Mouse (Mus musculus): ENCODE data around the gene Ankrd28. TPM values are rescaled to one million over a fixed set of nuclear protein-coding genes. Genes with fewer than 3 reads are reported as not detected.

Gene Ankrd28
- total RNA-seq, 1 experiment from 2014 or later = 9.9 TPM

DNA sequence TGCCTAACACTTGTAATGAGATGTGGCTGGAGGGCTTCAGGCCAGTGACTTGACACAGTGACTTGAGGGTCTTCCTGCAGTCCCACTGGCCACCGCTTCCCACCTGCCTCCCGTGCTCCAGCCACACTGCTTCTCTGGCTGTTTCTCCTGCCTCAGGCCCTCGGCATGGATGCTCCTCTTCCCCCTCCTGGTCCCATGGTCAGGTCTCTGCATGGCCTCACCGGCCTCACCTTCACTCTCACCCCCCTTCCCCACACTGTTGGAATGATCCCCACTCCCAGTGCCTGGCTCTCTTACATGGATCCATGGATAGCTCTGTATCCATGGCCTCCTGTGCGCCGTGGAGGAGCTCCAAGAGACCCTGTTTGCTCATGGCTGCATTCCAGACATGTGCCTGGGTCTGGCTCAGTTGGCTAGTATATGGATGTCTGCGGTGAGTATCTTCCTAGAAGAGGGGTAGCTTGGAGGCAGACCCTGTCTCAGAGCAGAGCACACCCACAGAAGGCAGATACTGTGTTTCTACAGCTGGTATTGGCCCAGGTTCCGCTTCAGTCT lies 172.2 kb downstream of the Ankrd28 start:
- no peak for ATAC-seq (replicated peaks; ENCODE audit: insufficient number of reproducible peaks, low FRiP score, low TSS enrichment, poor library complexity, severe bottlenecking)

DNA sequence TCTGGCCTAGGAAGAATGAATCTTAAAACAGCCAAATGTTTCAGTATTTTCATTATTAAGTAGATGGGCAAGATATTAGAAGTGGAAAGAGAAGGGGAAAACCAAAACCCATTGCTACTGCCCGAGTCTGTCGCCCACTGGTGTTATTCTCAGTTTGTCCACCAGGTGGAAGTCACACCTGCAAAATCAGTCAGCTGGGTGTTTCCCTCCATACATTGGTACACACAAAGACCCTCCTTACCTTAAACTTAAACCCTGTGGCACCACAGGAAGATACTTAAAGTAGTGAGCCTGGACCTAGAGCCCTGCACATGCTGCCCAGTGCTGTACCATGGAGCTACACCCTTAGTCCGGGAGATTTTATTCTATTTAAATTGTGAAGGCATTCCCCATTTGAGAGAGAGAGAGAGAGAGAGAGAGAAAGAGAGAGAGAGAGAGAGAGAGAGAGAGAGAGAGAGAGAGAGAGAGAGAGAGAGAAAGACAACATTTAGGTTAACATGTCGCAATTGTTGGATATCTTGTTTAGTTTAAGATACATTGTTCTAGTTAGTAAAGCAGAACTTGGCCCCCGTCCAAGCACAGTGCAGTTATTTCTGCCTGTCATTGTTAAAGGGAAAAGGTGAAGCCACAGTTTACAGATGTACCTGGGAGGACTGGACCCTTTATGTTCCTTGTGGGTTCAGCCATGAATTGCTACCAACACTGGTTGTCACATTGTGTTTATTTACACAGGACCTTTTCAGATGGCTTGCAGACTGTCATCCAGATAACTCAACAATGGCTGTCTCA lies 173.4 kb downstream of the Ankrd28 start:
- ATAC-seq (replicated peaks; ENCODE audit: insufficient number of reproducible peaks, low FRiP score, low TSS enrichment, poor library complexity, severe bottlenecking) = peak; percentile 43; the same call in 1 of the 2 replicates

DNA sequence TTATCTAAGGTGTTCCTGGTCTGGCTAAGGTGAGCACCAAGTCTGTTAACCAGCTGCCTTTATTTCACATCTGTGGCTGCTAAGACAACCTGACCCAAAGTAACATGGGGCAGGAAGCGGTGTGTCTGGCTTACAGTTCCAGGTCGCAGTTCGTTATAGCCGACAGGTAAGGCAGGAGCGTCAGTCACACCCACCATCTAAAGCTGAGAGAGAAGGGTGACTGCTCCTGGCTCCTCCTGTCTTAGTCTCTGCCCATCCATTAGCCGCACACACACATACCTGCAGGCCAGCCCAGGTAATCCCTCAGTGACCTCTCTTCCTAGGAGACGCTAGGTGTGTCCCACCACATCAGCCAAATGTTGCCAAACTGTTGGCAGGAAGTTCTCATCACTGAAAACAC lies 174.1 kb downstream of the Ankrd28 start:
- ATAC-seq (replicated peaks; ENCODE audit: insufficient number of reproducible peaks, low FRiP score, low TSS enrichment, poor library complexity, severe bottlenecking) = no peak

DNA sequence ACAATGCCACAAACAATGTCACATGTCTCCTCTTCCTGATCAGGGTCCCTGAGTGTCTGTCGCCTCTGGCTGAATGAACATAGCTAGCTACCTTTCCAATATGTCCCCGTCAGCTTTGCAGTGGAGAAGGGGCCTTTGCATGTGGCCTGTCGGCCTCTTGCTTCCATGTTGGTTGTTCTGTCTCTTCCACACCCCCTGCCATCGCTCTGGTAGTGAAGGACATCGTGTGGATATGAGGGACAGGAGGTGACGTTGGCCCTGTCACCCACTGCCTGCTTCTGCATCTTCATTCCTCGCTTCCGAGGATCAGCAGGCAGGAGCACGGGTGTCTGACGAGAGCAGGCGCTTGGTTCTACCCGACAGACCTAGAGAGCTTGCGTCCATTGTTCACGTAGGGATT lies 175.0 kb downstream of the Ankrd28 start:
- ATAC-seq (replicated peaks; ENCODE audit: insufficient number of reproducible peaks, low FRiP score, low TSS enrichment, poor library complexity, severe bottlenecking) = no peak

DNA sequence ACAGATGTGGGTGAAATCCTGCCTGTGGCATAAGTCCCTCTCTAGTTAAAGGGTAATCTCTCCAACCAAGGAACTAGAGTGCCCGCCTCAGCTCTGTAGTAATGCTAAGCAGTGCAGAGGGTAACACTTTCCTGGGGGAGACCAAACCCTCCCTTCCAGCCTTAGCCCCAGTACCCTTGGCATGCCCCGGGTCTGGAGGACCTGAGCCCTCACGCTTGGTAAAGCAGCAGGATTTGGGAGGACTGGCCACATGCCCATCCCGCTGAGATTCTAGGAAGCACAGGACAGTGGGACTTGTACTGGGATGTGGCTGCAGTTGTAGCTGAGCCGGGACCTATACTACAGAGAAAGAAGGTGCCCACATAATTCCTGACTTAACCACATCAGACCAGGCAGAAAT lies 175.6 kb downstream of the Ankrd28 start:
- ATAC-seq (replicated peaks; ENCODE audit: insufficient number of reproducible peaks, low FRiP score, low TSS enrichment, poor library complexity, severe bottlenecking) = no peak

DNA sequence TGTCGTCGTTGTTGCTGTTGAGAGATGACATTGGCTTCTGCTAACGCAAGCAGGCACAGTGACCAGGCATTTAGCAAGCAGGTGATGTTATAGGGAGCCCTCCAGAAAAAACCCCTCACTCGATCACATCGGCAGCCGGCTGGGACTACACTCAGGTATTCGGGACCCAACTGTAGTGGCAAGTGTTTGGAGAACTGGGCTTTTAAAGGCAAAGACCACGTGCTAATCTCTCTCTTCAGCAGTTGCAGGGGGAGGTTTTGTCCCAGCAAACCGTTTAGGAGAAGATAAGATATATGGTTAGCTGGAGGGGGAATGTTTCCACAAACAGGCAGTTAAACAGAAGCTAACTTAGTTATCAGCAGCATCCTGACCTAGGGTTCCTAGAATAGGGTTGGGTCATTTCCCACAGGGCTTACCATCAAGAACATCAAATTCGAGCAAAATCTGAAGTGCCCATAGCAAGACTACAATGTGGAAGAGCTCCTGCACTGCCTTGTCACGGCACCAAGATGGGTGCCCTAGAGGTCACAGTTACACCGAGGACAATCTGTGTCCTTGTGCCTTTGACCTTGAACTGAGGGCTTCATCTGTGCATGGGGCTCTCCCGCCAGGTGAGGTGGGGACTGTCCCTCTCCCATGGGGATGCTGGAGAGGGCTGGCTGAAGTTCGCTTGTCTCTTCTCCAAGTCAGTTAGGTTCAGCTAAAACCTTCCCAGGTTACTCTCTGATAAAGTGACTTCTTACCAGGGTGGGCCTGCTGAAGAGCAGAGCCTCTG lies 177.2 kb downstream of the Ankrd28 start:
- no peak for ATAC-seq (replicated peaks; ENCODE audit: insufficient number of reproducible peaks, low FRiP score, low TSS enrichment, poor library complexity, severe bottlenecking)

DNA sequence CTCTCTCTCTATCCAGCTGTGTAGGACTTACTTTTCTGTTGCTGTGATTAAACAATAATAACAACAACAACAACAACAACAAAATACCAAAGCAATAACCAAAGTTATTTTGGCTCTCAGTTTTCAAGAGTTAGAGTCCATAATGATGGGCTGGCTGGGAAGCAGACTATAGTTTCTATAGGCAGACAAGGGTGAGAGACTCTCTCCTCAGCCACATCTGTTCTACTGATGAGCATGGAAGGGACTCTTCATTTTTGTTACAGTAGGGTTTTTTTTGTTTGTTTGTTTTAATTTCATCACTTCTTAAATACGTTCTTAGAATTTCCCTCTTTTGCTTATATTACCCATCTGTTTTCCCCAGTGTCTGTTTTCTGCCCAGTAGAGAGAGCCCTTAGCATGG lies 177.8 kb downstream of the Ankrd28 start:
- ATAC-seq (replicated peaks; ENCODE audit: insufficient number of reproducible peaks, low FRiP score, low TSS enrichment, poor library complexity, severe bottlenecking) = no peak

DNA sequence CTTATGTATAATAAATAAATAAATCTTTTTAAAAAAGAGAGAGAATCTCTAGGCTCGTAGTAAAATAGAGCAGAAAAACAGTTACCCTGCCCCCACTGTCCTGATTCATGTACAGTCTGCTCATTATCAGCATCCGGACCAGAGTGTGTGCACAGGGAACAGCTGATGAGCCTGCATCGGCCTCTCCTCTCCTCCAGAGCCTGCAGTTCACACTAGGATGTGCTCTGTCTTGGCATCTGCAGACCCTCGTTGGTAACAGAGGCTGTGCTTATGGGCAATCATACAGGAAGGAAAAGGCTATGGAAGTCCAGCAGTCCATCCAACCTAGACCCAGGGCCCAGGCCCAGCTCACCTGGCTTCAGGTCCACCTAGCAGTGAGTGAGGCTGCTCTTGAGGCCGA lies 178.3 kb downstream of the Ankrd28 start:
- ATAC-seq (replicated peaks; ENCODE audit: insufficient number of reproducible peaks, low FRiP score, low TSS enrichment, poor library complexity, severe bottlenecking) = no peak

DNA sequence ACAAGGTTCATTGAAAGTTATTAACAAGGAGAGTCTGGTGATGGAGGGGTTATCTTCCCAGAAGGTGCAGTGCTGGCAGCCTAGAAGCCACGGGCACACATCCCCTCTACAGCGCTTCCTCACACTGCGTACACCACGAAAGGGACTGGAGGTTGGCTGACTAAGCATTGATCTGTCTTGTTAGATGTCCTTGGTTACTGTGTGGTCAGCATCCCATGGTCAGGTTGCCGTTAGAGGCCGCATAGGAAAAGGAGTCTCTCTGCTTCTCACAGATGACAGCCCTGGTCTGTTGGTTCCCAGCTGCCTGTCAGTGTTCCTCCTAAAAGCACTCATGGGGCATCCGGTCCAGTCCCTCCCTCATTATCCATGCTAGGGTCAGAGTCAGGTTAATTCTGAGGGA lies 179.2 kb downstream of the Ankrd28 start:
- ATAC-seq (replicated peaks; ENCODE audit: insufficient number of reproducible peaks, low FRiP score, low TSS enrichment, poor library complexity, severe bottlenecking) = no peak

DNA sequence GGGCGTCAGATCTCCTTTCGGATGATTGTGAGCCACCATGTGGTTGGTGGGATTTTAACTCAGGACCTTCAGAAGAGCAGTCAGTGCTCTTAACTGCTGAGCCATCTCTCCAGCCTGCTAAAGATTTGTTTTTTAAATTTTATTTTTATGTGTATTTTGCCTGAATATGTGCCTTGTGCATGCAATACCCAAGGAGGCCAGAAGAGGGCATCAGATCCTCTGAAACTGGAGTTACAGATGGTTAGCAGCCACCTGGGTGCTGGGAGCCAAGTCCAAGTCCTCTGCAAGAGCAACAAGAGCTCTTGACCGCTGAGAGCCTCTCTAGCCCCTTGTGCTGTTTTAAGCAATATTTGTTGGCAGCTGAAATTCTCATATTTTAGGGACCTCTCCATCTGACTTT lies 180.1 kb downstream of the Ankrd28 start:
- ATAC-seq (replicated peaks; ENCODE audit: insufficient number of reproducible peaks, low FRiP score, low TSS enrichment, poor library complexity, severe bottlenecking) = no peak

Other genes with a start within 250 kb of the Ankrd28 start
- 0.19 to 1.0 TPM in 2 of 3 replicates, not detected in the other for gene Colq, start 239.3 kb downstream of the Ankrd28 start, total RNA-seq (2017)
- gene Gm49387, start 189.8 kb downstream of the Ankrd28 start, total RNA-seq (2017) = not detected in 3 replicates
- gene Btd, start 189.6 kb downstream of the Ankrd28 start, total RNA-seq (2017) = 2.1 to 9.9 TPM (median 9.9 TPM) in 3 replicates
- 10.1 to 31.8 TPM (median 11.9 TPM) in 3 replicates for gene Hacl1, start 189.4 kb downstream of the Ankrd28 start, total RNA-seq (2017)
- gene Galnt15, start 198.3 kb upstream of the Ankrd28 start, total RNA-seq (2017) = not detected in 3 replicates

Measured in monocyte, adult 5-6 weeks (primary cell).